Mouse (Mus musculus): Measurements from ENCODE around the gene Maml1.

DNA sequence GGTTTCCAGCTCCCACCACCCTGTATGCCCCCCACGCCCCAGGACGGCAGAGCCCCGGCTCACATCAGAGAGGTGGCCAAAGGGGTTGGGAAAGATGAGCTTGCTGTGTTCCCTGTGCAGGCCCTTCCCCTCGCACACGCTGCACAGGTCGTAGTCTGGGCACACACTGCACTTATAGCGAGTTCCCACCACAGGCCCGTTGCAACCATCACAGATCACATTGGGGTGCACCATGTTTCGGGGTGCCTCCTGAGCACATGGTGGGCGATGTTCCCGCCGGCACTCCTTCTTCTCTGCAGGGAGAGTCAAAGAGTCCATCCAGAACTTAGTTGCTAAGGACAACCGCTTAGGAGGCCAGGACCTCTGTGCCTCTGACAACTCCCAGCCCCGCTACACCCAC is 84.8 kb downstream of the Maml1 start:
- TF ChIP-seq GATA1 (IDR thresholded peaks at IDR 0.05; ENCODE audit: borderline replicate concordance, low read length) (no peak), FLI1 (IDR thresholded peaks at IDR 0.05; ENCODE audit: low read length) (no peak)

All from megakaryocyte, embryonic 14.5 days (primary cell).